Mouse (Mus musculus) heart, adult 11 months (tissue): Measurements from ENCODE around the gene Armh3.

ENCODE experiments used
- DNase-seq: peaks from one replicate; pipeline ENCODE4 v3.0.0; 2022

Armh3 gene

DNA sequence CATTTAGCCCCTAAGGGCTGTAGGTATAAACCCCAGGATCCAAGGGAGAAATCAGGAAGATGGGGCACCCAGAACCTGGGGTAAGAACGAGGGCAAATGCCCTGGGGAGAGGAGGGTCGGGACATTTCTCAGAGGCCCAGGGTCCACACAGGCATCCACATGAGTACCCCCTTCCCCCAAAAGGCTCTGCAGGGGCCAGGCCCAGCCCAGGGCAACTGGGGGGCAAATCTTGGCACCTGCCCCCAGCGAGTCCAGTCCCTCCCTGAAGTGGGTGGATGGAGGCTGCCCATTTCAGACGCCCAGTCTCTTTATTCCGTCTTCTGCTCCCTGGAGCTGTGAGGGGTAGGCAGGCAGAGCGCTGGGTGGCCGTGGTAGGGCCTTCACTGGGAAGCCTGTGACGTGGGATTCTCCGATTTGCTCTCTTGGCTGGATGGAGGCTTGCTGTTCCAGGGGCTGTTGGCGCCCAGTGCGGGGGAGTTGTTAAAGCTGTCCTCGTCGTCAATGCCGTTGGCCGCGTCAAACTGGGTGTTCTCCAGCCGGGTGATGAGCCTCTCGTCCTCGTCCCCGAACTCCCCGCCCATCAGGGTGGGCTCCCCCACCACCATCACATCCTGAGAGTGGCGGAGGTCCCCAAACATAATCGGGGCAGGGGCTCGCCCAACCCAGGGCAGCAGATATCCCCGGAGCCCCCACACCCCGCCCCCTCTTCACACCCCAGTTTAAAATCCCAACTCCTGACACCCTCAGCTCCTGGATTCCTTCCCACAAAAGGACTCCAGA is 34.6 kb upstream of the Armh3 start:
- peak; percentile 90 for DNase-seq

DNA sequence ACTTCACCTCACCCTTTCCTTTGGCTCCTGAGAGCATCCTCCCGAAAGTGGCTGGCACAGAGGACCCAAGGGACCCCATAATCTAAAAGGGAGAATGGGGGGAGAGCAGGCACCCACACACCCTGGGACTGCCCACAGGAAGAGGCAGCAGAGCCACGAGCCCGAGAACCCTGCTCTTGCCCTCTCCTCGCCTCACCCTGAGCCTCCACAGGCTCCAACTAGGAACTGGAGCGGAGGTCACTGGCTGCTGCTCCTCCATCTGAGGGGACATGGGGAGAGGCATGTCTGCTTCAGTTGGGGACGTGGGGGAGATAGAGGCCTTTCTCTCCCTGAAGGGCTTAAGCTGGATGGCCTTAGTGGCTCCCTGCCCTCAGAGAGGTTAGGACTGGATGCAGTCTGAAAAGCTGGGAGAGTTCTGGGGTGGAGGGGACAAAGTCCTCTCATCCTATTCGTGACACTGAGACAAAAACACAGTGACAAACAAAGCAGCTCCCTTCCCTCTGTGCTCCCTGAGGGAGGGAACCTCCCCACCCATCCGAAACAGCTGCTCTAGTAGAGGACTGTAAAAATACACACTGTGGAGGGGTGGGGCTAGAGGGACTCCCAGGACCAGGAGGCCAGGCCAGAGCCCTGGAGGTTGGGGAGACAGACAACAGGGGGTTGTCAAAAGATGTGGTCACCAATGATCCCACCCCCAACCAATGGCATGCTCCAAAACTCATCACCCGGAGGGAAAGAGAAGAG is 33.6 kb upstream of the Armh3 start:
- DNase-seq, result peak; percentile 95

DNA sequence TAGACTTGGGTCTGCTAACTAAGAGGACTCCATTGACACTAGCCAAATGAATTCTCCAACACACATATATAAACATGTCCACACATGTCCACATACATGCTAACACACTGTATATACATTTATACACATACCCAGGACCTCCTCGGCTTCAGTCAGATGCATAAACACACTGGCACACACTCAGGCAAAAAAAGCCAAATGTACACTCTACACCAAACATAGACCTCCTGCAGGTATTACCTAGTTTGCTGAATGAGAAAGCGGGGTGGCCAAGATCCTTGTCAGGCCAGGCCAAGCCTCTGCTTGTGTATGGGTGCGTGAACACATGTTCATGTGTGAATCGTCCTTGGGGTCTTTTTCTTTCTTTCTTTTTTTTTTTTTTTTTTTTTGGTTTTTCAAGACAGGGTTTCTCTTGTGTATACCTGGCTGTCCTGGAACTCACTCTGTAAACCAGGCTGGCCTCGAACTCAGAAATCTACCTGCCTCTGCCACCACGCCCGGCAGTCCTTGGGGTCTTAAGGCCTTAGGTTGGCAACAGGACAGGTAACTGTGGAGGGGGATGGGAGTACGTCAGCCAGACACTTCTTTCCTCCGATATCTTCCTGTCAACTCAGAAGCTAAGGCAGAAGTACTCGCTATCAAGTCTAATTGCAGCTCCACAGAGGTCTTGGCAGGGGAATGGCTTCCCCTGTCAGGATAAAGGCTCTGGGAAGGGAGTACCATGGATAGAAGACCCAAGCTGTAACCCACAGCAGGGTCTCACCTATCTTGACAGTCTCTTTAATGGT is 32.1 kb upstream of the Armh3 start:
- DNase-seq, result peak; percentile 73

DNA sequence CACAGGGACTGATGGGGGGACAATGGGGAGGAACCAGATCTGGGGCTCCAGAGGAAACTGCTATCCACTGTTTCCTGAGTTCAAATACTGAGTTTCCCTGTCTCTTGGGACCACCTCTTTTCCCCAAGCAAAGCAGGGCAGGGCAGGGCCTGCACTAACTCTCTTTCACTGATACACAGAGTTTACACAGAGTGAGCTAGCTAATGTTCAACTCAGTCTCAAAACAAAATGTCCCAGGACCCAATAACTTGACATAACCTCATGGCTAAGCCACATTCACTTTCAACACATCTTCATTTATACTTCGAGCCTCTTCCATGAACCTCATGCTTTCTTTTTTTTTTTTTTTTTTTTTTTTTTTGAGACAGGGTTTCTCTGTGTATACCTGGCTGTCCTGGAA is 31.4 kb upstream of the Armh3 start:
- no peak for DNase-seq

DNA sequence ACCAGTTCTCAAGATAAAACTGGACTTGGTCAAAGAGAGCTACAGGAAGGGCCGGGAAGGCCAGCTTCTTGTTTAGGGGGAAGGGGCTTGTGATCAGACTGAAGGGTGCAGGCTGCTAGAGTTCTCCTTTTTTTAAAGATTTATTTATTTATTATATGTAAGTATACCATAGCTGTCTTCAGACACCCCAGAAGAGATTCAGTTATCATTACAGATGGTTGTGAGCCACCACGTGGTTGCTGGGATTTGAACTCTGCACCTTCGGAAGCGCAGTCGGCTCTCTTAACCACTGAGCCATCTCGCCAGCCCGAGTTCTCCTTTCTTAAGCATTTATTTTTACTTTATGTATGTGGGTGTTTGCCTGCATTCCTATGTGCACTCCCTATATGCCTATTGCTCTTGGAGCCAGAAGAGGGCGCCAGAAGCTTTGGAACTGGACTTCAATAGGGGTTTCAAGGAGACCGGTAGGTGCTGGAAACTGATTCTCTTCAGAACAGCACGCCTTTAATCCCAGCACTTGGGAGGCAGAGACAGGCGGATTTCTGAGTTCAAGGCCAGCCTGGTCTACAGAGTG is 30.5 kb upstream of the Armh3 start:
- DNase-seq, result peak; percentile 82

DNA sequence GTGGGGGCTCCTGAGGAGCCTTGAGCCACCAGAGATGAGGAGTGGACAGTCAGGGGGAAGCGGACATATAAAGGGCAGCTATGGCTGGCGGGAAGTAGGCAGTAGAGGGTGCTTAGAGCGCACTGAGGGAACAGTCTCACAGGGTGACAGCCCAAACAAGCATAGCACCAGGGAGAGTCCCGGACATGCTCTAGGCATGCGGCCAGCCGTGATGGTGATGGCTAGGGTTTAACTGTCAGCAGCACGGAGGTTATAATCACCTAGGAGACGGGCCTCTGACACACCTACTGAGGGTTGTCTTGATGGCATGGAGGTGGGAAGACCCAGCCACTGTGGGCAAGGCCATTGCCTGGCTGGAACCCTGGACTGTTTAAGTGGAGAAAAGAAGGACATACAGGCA is 28.3 kb upstream of the Armh3 start:
- peak; percentile 91 for DNase-seq

DNA sequence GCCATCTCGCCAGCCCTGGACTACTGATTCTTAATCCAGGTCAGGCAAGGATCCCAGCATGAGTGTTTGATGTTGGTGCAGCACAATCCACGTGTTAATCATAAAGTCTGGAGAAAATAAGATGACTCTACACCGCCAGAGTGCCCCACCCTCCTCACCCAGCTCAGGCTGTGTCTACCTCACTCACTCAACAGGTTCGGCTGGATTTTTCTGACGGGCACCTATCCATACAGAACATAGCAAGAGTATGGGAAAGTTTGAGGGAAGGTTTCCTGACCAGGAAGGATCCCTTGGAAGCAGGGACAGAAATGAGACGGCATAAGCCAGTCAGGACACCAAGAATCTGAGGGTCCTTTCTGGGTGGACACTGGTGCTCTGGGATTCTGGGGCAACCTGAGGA is 26.7 kb upstream of the Armh3 start:
- no peak for DNase-seq

DNA sequence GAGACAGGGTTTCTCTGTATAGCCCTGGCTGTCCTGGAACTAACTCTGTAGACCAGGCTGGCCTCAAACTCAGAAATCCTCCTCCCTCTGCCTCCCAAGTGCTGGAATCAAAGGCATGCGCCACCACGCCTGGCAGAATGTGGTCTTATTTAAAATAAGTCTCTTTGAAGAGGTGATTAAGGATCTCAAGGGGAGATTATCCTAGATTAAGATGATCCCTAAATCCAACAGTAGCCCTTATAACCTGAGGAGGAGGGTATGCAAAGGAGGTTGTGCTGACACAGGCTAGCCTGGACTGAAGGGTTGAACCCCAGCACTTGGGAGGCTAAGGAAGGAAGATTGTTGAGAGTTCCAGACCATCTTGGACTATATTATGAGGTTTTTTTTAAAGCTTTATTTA is 17.7 kb upstream of the Armh3 start:
- no peak for DNase-seq

DNA sequence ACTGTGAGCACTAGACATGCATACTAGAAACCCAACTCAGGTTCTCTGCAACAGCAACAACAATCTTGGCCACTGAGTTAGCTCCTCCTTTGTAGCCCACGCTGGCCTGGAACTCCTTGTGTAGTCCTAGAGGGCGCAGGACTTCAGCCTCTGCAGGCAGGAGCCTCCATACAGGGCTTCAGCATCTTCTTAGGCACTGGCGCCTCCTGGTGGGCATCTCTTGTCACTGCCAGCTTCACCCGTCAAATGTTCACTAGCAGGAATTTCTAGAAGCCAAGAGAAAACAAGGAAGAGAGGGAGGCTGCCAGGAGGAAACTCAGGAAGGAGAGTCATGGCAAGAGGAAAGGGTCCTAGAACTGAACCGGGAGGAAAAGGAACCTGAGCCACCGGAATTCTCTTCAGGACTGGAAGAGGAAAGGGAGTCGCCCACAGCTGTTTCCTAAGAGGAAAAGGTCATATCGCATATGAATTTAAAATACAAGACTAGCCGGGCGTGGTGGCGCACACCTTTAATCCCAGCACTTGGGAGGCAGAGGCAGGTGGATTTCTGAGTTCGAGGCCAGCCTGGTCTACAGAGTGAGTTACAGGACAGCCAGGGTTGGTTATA is 16.4 kb upstream of the Armh3 start:
- peak; percentile 98 for DNase-seq

DNA sequence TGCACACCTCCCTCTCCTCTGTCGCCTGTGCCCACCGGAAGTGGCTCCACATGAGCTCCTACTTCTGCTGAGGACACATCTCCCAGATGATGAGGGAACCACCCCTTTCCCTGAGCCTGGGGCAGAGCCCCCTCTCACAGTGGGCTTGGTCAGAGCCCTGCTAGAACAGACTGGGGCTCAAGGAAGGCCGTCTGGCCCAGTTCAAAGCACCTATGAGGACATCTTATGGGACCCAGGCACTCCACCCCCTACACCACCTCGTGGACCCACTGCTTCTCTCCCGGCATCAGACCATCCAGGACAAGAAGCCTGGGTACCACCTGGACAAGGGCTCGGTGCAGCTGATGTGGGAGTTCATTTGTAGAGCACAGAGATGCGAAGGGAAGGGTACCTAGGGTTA is 7.4 kb upstream of the Armh3 start:
- peak; percentile 87 for DNase-seq

DNA sequence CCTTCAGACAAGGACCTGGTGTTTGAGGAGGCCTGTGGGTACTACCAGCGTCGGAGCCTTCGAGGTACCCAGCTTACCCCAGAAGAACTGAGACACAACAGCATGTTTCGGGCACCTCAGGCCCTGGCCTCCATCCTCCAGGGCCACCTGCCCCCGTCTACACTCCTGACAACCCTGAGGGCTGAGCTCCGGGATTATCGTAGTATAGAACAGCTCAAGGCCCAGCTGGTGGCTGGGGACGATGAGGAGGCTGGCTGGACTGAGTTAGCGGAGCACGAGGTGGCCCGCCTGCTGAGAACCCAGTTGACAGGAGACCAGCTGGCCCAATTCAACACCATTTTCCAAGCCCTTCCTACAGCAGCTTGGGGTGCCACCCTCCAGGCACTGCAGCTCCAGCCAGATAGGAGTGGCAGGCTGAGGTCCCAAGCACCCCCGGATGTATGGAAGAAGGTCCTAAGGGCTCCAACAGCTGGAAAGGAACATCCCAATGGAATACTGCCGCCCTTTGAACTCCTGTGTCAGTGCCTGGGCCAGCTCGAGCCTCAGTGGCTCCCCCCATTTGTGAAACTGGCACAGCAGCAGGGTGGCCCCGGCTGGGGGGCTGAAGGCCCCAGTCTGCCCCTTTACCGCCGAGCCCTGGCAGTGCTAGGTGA is 6.7 kb upstream of the Armh3 start:
- peak; percentile 89 for DNase-seq

DNA sequence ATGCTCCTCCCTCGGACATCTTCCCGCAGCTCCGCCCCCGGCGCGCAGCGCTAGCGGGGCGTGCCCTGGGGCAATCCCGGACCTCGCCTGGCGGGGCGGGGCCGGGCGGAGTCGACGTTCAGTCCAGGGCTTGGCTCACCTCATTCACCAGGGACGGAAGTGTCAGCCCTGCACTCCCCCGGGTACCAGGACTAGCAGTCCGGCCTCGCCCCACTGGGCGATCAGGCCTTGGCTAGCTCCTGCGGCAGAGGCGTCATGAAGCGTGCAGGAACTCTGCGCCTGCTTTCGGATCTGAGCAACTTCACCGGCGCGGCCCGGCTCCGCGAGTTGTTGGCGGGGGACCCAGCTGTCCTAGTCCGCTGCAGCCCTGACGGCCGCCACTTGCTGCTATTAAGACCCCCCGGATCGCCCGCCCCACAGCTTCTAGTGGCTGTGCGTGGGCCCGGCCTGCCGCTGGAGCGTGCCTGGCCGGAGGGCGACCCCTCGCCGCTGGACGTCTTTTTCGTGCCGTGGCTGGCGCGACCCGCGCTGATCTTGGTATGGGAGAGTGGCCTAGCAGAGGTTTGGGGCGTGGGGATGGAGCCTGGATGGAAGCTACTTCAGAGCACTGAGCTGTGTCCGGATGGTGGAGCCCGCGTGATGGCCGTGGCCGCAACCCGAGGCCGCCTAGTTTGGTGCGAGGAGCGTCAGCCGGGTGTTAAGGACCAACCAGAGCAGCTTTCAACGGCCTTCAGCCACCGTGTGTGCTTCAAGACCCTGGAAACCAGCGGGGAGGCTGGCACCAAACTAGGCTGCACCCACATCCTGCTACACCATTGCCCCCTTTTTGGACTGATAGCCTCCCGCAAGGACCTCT is 5.3 kb upstream of the Armh3 start, which contains the start of gene Hps6:
Gene Hps6, plus strand, starts transcription at position 138 of the 856 bp plus-strand sequence.
- DNase-seq, result peak; percentile 99

DNA sequence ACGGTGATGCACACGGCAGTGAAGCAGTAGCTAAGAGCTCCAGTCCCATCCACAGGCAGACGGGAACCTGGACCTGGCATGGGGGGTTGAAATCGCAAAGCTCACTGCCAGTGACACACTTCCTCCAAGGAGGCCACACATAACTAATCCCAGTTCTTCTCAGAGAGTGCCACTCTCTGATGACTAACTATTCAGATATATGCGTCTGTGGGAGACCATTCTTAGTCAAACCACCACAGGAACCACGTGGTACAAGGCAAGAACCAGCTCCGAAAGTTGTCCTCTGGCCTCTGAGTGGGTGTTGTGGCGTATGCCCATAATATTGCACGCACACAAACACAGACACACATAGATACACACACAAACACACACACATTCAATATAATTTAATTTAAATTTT is 4.0 kb upstream of the Armh3 start:
- no peak for DNase-seq

DNA sequence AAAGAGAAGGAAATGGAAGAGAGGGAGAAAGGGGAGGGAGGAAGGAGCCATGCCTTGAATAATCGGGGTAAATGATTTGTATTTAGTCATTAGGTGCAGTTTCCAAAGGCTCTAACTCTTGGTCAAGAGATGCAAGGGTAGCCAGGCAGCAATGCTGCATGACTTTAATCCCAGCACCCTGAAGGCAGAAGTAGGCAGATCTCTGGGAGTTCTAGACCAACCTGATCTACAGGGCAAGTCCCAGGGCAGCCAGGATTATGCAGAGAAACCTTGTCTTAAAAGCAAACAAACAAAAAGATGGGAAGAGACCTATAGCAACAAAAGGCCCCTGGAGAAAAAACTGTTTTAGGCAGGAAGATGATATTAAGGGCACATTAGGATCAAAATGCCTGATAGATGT is 1.1 kb upstream of the Armh3 start:
- DNase-seq, result no peak

DNA sequence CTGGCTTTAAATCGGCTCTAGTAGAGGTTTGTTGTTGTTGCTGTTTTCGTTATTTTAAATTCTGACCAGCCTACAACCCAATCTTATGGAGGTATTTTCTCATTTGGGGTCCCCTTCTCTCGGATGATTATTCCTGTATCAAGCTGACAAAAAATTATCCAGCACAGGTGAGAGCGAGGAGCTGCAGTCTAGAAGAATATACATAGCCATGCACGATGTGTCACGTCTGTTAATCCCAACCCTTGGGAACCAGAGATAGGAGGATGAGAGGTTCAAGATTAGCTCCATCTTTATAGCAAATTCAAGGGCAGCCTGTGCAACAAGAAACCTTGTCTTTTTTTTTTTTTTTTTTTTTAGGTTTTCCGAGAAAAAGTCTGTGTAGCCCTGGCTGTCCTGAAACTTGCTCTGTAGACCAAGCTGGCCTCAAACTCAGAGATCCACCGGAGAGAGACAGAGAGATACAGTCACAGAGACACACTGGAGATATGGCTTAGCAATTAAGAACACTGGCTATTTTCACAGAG is 468 bp upstream of the Armh3 start:
- no peak for DNase-seq

DNA sequence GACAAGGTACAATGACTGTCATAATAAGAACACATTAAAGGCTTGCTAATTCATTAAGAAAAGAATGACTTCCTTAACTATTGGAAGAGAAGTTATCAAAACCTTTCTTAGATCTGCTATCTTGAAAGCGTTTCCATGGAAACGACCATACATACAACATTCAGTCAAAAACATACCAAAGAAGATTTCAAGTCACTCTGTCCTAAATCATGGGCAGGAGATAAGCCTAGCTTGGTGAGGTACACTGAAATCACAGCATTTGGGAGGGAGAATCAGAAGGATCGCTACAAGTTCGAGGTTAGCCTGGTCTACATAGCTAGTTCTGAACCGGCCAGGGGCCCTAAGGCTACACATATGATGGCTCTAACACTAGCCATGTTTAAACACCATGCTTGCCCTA is 923 bp downstream of the Armh3 start:
- peak; percentile 44 for DNase-seq

DNA sequence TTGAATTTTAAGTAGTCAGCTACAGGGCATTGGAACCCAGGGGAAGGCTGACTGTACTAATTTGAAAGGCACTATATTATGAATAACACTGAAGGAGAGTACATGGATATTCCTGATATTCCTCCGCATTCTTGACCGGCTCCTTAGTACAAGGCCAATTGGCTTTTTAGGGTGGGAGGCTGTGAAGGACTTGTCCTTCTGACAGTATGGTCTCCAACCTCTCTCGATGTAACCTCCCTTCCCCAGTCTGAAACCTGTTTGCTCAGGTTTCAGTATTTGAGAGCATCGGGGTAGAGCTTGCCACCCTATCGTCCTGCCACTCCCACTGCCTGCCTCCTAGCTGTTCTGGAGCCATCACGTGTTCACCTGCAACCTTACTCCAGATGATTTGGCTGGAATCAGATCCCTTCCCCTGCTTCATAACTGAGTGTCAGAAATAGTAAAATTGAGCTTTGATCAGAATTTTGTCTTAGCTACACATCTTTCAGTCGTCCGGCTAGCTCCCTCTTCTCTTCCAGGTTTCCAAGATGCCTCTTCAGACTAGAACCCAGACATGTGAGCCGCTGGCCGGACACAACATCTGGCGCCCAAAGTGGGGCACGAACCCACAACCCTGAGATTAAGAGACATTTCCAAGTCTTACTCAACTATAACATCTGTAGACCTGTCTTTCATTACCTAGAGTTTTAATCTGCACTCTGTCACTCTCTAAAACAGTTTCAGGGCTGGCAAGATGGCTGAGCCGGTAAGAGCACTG is 4.1 kb downstream of the Armh3 start:
- DNase-seq, result peak; percentile 40

DNA sequence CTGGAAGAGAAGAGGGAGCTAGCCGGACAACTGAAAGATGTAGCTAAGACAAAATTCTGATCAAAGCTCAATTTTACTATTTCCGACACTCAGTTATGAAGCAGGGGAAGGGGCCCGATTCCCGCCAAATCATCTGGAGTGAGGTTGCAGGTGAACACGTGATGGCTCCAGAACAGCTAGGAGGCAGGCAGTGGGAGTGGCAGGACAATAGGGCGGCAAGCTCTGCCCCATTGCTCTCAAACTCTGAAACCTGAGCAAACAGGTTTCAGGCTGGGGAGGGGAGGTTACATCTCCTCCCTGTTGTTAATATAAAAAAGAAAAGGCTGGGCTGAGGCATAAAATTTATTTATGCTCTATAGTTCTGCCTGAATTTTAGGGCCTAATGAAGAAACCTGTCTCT is 4.8 kb downstream of the Armh3 start:
- DNase-seq, result peak; percentile 31

DNA sequence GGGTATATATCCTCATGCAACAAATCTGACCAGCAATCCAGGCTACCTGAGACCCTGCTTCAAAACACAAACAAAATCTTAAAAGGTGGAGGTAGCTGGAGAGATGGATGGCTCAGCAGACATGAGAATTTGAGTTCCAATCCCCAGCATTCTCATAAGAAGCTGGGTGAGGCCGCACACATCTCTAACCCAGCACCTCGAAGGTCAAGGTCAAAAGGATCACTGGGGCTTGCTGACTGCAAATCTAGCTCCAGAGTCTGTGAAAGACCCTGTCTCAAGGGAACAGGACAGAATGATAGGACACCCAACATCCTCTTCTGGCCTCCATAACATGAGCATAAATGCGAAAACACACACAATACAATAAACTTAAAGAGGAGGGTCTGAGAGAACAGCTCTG is 7.1 kb downstream of the Armh3 start:
- peak; percentile 61 for DNase-seq

DNA sequence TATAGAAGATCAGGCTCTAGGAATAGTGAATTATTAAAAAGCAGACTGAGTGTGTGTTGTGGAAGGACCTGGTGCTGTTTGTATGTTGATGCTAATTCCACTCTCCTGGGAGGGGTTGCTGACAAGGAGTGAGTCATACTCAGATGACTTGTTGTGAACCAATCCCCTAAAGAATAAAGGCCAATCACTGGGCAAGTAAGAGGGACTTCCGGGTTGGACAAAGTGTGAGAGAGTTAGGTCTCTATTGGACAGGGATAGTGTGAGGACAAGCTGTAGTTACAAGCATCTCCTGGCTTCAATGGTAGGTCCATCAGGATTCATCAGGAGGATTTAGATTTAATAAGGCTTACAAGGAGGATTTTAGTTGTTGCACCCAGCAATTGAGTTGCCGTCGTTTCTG is 10.1 kb downstream of the Armh3 start:
- DNase-seq, result peak; percentile 40
